Mouse (Mus musculus) lung, postnatal 0 days (tissue): ENCODE measurements around the gene Klhl25.

ENCODE experiments used
- CTCF ChIP-seq: IDR thresholded peaks from 2 replicates; pipeline ENCODE4 v1.5.1; 2016; ENCODE audit warnings: antibody characterized with exemption, mild to moderate bottlenecking
- EP300 ChIP-seq: IDR thresholded peaks from 2 replicates; pipeline ENCODE4 v1.6.1; 2016; ENCODE audit warnings: antibody characterized with exemption, mild to moderate bottlenecking, control low read depth

- TF ChIP-seq EP300 = no peak
- no peak for TF ChIP-seq CTCF
Measured at GRCm38 (mm10) chr7:75828536-75828935, 19.6 kb upstream of the Klhl25 start.
